Mouse (Mus musculus): ENCODE data around the gene Dusp13.

Dusp13 gene

GRCm38 (mm10) chr14:21747436-21748141, 3.4 kb downstream of the Dusp13 start:
- no peak for DNase-seq (ENCODE audit: low spot score)

GRCm38 (mm10) chr14:21746846-21747245, 4.1 kb downstream of the Dusp13 start:
- no peak for DNase-seq (ENCODE audit: low spot score)

GRCm38 (mm10) chr14:21746251-21746650, 4.7 kb downstream of the Dusp13 start:
- DNase-seq (ENCODE audit: low spot score), result no peak

- DNase-seq (ENCODE audit: low spot score), result no peak
These were observed 5.8 kb downstream of the Dusp13 start for GRCm38 (mm10) chr14:21745149-21745548.

- DNase-seq (ENCODE audit: low spot score), result no peak
These were observed 6.8 kb downstream of the Dusp13 start for GRCm38 (mm10) chr14:21744169-21744568.

GRCm38 (mm10) chr14:21742441-21742840, 8.5 kb downstream of the Dusp13 start:
- no peak for DNase-seq (ENCODE audit: low spot score)

GRCm38 (mm10) chr14:21741786-21742185, 9.2 kb downstream of the Dusp13 start:
- peak; percentile 64 for DNase-seq (ENCODE audit: low spot score)

- no peak for DNase-seq (ENCODE audit: low spot score)
These were observed 9.7 kb downstream of the Dusp13 start for GRCm38 (mm10) chr14:21741314-21741713.

GRCm38 (mm10) chr14:21740345-21740744, 10.6 kb downstream of the Dusp13 start:
- no peak for DNase-seq (ENCODE audit: low spot score)

- no peak for DNase-seq (ENCODE audit: low spot score)
These were observed 17.7 kb downstream of the Dusp13 start for GRCm38 (mm10) chr14:21733131-21733905.

GRCm38 (mm10) chr14:21729936-21730335, 21.0 kb downstream of the Dusp13 start:
- no peak for DNase-seq (ENCODE audit: low spot score)

GRCm38 (mm10) chr14:21729031-21729732, 21.8 kb downstream of the Dusp13 start:
- DNase-seq (ENCODE audit: low spot score), result no peak

- no peak for DNase-seq (ENCODE audit: low spot score)
These were observed 28.8 kb downstream of the Dusp13 start for GRCm38 (mm10) chr14:21722021-21722698.

- peak; percentile 66 for DNase-seq (ENCODE audit: low spot score)
These were observed 30.4 kb downstream of the Dusp13 start for GRCm38 (mm10) chr14:21720430-21721205.

- DNase-seq (ENCODE audit: low spot score), result peak; percentile 41
These were observed 31.2 kb downstream of the Dusp13 start for GRCm38 (mm10) chr14:21719646-21720383.

GRCm38 (mm10) chr14:21714486-21714885, 36.5 kb downstream of the Dusp13 start, which contains the start of gene Dupd1:
Gene Dupd1, minus strand, starts transcription at chr14:21714576.
- no peak for DNase-seq (ENCODE audit: low spot score)

- DNase-seq (ENCODE audit: low spot score), result no peak
These were observed 39.8 kb downstream of the Dusp13 start for GRCm38 (mm10) chr14:21711231-21711630.

GRCm38 (mm10) chr14:21709545-21709944, 41.4 kb downstream of the Dusp13 start:
- no peak for DNase-seq (ENCODE audit: low spot score)

- no peak for DNase-seq (ENCODE audit: low spot score)
These were observed 44.0 kb downstream of the Dusp13 start for GRCm38 (mm10) chr14:21706759-21707571.

GRCm38 (mm10) chr14:21705462-21705861, 45.5 kb downstream of the Dusp13 start:
- no peak for DNase-seq (ENCODE audit: low spot score)
